In the genomic region with DNA sequence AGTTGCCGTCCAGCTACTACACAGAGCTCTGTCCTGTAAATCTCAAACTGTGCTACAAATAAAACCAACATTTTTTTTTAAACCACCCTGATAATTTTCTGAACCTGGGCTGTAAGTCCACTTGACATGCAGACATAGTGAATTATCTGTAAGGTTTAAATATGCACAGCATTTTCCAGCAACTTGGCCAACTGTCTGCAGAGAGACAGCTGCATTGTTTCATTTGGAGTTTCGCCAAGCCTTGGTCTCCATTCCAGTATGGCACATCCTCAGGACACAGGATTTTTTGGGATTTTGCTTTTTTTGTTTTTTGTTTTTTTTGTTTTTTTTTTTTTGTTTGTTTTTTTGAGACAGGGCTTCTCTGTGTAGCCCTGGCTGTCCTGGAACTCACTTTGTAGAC, we compare ENCODE assay signal across 2 mouse cellular contexts.
TF ChIP-seq lines count a peak whose summit lies in the region.

No protein-coding gene starts in this region.

TF ChIP-seq in C2C12, 6 proteins besides CTCF, POLR2A, EP300 and RAD21 (continued from another document):
- peak; percentile 59 for TF ChIP-seq MYOD1 (IDR thresholded peaks at IDR 0.05; ENCODE audit: control insufficient read depth, insufficient read length, low read depth)
TF ChIP-seq in C2C12: peak in this region for 1.

TF ChIP-seq in myocyte, 11 proteins besides CTCF, POLR2A, EP300 and RAD21 (continued from another document):
- TF ChIP-seq TCF12 (IDR thresholded peaks at IDR 0.05; ENCODE audit: insufficient read depth, poor library complexity, severe bottlenecking) (peak; percentile 51), MYOG (IDR thresholded peaks at IDR 0.05; ENCODE audit: control insufficient read depth in 1 of 3, insufficient read depth in 1 of 3, insufficient read length in 2 of 3, low read depth in 2 of 3) (peak in 2 of 3 experiments; percentile 46 to 67), CEBPB (IDR thresholded peaks at IDR 0.05; ENCODE audit: insufficient read depth, poor library complexity, severe bottlenecking) (no peak)
